Mouse (Mus musculus): ENCODE results near the gene Large2.

Large2 gene

DNA sequence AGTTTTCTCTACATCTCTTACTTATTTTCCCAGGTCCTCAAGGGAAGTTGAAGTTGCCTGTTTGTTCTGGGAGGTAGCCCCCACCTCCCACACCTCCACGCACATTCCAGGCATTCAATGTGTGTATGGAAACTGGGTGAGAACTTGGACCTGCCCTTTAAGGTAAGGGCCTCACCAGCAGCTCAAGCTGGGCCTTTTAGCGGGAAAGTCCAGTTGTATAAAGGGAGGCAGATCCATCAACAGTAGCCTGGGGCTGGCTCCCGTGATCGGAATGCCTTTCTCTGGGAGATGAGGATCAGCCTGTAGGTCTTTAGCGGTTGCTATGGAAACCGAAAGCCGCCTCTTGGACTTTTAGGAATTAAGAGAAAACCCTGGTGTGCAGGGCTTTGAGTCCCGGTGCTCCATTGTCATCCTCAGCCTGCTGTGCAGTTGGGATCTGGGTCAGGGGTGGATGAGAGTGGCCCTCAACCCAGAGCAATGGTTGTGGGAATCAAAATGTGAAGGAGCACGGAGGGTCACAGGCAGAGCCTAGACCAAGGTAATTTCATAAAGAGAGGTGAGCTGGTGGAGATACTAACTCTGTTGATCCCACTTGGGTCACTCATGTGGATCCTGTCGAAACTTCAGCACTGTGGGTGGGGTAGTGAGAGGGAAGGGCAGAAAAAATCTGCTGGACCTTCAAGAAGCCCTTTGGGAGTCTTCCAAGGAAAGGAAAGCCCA, 2.5 kb downstream of the Large2 start:
- DNase-seq (ENCODE audit: low read depth, low spot score) = peak; percentile 66

DNA sequence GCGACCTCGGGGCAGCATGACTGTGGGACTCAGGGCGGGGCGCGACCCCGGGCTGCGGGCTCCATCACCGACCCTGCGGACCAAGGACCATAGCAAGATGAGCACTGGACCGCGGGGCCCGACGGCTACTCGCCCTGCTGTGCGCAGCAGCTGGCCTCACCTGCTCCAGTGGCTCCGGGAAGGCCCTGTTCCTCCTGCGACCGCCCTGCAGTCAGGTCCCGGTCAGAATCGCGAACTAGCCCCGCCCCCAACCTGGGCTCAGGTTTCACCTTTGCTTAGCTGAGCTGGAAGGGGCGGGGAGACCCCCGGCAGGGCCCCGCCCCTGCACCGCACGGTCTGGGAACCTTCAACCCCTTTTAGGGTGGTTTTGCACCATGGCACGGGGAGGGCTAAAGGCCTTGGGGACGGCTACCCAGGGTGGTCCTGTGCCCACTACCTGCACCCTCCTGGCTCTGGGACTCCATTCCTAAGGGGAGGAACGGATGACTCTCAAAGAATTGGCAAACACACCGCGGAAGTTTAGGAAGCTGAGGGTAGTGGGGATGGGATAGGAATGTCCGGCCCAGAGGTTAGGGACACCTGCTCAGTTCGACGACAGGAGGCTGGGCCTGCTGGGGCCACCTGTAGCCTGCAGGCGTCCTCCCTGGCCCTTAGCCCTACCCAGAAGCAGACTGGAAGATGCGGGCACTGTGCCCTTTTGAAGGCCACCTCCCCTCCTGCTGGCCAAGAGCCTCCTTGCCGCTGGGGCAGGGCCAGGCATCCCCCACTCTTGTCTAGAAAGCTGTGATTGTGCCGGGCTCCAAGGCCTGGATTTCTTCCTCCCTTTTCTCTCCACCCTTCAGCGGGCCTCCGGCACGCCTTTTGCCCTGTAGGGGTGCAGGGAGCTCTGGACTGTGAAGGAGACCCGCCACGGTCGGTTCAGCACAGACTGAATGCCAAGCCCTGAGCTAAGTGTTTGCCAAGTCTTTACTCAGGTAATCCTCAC, 3.6 kb downstream of the Large2 start:
- DNase-seq (ENCODE audit: low read depth, low spot score) = peak; percentile 74

DNA sequence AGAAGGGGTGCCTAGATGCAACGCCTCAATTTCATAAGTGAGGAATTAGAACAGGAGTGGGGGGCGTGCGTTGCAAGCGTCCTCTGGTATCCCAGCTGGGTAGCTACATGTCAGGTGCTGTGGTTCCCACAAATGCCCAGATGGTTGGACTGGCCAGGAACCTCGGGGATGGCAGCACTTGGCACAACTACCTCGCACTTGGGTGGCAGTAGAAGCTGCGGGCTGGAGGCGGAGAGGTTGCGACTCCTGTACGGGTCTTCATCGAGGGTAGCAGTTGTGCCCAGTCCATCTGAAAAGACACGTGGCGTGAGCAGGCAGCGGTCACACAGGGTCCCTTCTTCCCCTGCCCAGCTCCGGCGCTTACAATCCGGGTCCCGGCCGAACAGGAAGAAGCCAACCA, 4.3 kb downstream of the Large2 start:
- DNase-seq (ENCODE audit: low read depth, low spot score) = no peak

DNA sequence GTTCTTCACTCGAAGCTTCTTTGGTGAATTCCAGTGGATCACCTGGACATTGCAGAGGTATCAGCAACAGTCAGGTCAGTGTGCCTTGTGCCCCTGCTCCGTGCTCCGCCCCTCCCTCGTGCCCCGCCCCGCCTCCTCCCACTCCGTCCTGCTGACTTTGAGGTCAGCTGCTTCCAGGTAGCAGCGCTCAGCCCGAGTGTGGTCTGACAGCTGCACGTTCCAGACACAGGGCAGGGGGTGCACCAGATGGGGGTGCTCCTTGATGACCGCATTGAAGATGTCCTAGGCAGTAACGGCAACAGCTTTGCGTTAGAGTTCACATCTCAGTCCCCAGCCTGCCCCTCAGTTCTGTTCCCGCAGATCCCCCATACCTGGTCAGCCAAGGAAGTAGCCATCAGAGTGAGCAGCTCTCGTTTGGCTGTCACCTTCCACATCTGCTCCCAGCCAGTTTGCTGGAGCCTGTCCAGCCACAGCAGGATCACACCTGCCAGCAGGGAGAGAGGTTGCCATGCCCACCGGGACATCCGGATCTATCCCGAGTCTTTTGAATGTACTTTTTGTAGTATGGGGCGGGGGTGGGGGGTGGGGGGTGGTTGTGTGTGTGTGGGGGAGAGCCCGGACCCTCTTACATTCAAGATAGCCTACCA, 7.2 kb downstream of the Large2 start:
- no peak for DNase-seq (ENCODE audit: low read depth, low spot score)

DNA sequence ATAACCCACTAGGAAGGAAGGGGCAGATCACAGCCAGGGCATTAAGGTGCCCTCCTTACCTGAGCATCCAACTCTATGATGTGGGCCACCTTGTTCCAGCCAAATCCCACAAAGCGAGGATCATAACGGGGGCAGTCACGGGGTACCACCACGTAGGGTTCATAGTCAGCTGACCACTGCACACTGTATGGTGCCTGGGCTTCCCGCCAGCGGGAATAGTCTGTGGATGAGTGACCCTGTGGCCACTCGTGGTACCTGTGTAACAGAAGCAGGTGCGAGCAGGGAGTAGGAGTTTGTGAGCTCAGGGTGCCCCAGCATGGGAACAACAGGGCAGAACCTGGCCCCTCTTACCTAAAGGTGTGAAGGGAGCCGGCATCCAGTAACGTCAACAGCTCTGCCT, 9.1 kb downstream of the Large2 start:
- DNase-seq (ENCODE audit: low read depth, low spot score) = no peak

DNA sequence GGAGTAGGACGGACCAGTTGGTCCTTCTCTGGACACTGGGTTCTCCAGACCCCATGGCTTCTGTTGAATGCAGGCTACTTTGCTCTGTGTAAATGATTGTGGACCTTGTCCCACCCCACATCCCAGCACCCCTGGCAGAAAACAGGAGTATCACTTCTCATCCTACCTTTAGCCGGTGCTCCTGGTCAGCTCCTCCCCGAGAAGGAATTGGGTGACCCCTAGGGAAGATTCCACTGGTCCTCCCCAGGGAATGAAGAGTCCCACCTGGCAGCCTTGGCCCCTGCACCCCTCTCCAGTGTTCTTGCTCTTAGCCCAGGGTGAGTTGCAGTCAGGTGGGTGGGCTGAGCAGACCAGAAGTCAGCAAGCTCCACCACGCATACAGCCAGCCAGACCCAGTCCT, 10.6 kb downstream of the Large2 start:
- DNase-seq (ENCODE audit: low read depth, low spot score) = no peak

DNA sequence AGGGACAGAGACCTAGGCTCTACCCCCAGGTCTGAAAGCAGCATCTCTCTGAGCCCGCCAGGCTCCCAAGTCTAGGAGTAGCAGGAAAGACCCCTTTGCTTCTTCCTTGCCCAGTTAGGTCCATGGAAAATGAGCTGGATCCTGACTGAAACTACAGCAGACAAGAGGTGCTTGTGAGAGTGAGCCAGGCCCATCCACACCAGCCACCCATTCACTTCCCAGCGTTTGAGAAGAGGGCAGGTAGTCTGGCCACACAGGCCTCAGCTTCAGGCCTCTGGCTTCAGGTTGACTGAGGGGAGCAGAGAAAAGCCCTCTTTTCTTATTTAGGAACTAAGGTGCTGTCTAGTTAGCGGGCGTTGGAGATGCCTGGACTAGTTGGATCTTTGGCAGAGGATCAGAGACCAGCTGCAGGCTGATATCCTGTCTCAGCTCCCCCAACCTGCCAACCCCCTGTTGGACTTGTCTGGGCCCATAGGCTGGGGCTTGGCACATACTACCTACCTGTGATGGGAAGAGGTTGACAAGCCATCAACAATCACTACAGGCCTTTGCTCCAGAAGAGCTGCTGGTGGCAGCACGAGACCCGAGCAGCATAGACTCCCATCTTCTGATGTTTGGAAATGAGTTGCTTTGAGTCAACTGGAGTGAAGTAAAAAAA, 12.0 kb downstream of the Large2 start:
- DNase-seq (ENCODE audit: low read depth, low spot score) = no peak

DNA sequence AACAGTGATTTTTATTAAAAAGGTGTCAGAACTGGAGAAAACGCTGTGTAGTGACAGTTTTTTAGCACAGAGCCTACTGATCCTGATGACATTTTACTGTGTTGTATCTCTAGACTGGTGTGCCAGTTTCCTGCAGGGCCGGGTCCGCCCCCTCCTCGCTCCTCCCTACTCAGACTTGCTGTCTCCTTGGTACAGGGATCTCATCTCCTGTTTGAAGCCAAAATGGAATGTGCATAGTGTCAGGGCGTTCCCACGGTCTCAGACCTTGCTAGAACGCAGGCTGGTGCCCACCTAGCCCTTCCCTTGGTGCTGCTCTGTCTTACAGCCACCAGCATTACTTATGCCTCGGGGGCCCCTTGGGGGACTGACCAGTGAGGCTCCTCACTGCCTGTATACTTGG, 12.9 kb downstream of the Large2 start:
- no peak for DNase-seq (ENCODE audit: low read depth, low spot score)

DNA sequence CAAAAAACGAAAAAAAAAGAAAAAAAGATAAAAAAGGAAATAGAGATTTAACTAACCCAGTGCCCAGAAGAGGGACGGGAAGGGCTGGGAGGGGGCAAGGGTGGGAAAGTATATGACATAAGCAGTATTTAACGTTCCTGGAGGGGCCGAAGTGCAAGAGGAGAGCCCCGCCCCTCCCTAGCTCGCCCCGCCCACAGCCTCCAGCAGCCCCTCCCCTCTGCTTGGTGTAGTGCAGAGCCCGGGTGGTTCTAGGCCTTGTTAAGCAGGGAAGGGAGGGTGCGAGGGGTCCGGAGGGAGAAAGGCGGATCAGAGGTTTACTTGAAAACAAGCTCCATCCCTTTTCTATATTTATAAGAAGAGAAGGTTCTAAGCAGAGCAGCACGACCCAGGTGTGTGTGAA, 13.8 kb downstream of the Large2 start:
- no peak for DNase-seq (ENCODE audit: low read depth, low spot score)

DNA sequence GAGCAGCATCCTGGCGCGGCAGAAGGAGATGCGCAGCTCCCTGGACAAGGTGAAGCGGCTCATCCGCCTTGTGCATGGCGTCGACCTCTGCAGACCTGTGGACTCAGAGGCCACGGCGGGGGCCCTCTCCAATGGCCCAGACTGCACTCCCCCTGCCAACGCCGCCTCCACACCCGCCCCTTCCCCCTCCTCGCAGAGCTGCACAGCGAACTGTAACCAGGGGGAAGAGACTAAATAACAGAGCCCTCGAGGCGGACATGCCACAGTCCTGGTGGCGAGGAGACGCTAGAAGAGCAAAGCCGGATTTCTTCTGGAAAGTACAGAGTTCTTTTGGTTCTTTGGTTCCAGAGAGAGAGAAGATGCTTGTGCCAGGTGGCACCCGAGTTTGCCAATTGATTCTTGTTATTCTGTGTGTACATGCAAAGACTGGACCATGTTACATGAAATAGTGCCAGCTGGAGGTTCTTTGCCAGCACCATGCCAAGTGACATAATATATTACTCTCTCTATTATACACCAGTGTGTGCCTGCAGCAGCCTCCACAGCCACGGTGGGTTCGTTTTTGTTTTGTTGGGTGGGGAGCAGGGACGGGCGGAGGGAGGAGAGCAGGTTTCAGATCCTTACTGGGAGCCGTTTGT, 14.4 kb downstream of the Large2 start:
- no peak for DNase-seq (ENCODE audit: low read depth, low spot score)

DNA sequence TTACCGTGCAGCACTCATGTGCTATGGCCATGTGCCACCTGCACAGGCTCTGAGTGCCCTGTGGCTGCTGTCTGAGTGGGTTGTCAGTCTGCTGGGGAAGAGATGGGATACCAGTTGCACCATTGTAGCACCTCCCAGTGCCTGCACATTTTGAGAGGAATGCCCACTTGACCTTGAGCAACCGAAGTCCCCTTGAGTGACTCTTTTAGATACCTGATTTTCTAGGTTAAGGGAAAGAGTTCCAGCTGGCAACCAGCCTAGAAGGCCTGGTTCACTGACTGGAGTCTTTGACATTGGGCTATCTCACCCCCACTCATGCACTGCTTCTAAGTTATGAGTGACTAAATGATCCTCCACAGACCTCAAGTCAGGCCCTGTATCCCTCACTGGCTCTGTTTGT, 15.4 kb downstream of the Large2 start:
- DNase-seq (ENCODE audit: low read depth, low spot score) = no peak

DNA sequence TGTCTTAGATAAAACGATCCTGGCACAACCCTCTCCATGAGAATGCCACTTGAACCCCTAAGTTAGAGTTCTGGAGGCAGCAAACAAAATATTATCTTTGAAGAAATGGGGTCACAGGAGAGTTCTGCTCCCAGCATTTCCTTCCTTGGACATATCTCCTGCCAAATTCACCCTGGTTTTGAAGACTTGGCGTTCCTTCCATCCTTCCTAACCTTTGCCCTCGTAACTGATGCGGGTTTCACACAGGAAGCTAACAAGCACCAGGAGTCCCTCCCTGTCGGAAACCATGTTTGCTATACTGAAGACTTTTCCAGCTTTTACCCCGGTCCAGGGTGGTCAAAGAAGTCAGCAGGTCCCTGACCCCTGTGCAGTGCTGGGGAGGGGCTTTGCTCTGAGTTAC, 20.4 kb downstream of the Large2 start:
- no peak for DNase-seq (ENCODE audit: low read depth, low spot score)

DNA sequence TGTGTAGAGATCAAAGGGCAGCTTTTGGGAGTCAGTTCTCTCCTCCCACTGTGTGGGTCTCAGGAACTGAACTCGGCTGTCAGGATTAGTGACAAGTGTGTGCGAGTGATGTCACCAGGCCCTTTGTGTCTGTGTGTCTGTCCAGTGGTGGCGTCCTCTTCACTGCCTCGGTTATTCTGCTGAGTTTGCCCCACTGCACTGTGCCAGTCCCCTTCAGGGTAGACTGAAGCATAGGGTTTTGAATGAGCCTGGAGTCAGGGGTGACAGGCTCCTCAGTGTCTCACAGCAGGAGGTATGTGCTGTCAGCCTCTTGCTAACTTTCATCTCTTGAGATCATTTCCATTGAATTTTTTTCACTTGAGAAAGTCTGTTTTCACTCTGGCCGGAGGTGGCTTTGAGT, 21.3 kb downstream of the Large2 start:
- no peak for DNase-seq (ENCODE audit: low read depth, low spot score)

DNA sequence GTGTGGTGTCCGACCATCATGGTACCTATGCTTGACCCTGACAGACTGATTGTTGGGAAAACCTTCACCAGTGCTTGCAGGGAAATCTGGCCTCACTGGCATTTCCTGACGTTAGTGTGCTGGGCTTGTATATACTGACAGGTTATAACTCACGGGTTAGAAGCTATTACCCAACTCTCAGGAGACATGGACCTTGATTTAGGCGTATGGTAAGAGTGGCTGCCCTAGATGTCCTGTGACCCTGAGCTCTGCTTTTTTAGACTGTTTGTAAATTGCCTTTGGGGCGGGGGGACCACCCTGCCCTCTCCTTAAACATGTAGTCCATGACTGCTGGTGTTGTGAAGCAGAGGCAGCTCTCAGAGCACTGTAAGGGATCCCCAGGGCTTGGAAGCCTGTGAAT, 24.0 kb downstream of the Large2 start:
- no peak for DNase-seq (ENCODE audit: low read depth, low spot score)

DNA sequence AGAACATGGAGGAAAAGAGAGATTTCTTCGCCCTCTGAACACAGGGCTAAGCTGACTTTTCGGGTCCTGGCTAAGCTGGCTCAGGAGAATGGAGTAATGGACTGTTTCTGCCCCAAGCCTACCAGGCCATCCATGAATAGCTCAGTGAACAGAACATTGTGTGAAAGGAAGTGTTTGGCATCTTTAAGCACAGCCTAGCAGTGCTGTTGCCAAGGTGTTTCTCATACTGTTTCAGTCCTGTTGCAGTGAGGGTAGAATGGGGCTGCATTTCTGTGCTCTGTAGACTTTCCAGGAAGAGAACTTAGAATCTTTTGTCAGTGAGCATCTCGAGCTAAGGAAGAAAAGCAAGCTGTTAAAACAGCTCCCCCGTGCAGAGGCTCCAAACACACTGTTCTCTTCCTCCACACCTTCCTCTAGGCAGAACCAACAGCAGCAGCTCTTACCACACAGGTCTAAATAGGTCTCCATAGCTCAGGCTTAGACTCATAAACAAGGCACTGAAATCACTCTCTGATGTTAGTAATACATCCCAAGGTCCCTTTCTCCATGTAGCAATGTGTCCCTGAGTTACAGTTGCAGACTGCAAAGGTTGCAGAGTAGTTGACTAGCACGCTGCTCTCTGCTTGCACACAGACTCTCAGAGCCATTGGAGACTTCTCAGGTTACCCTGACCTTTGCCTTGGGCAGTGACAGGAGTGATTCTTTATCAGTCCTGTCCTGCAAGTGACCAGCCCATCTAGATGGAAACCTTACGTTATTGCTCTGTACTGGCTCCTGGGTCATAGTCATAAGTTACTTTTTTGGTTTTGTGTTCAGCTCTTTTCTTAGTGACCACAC, 24.9 kb downstream of the Large2 start:
- DNase-seq (ENCODE audit: low read depth, low spot score) = no peak

DNA sequence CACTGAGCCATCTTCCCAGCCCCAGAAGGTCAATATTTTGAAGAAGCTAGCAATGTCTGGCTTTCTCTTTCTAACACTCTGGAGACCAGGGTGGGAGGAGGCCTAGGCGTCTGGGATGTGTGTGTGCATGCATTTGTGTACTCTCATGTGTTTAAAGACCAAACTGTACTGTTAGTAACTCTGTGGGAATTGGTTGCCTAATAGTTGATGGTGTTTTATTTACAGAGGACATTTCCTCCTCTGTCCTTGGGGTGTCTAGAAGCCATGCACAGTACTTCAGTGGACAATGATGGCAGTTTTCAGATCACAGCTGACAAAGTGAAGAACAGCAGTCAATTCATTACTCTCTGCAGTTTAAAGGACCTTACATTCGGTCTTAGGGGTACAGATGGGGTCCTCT, 27.5 kb downstream of the Large2 start:
- DNase-seq (ENCODE audit: low read depth, low spot score) = no peak

DNA sequence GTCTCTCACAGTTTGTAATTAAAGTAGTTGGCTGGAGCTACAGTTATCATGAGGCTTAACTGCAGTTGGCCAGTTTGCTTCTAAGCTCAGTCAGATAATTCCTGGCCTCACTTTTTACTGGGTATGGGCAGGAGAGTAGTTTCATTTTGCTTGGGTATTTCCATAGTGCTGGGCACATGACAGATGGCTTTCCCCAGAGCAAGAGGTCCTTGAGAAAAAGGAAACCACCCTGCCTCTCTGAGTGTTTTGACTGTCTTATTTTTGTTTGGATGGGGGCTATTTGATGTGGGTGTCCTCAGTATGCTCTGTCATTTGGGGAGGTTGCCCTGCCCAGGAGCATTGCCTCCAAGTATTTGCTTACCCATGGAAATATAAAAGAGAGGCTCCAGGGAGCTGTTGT, 32.3 kb downstream of the Large2 start:
- DNase-seq (ENCODE audit: low read depth, low spot score) = no peak

DNA sequence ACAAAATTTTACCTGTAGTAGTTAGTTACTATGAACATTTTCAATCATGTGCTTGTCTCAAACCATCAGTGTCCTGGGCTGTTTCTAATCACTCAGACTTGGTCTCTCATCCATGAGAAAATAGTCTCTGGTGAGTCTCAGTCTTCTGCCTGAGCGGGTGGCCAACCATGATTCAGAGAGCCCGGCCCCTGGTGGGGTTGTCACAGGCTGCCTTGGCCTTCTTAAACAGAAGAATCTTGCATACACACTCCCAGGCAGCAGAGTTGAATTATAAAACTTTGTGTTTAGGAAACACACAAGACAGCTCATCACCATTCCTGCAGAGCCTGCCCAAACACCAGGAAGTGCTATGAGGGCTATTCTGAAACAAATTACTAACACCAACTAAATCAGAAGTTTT, 42.8 kb downstream of the Large2 start:
- no peak for DNase-seq (ENCODE audit: low read depth, low spot score)

DNA sequence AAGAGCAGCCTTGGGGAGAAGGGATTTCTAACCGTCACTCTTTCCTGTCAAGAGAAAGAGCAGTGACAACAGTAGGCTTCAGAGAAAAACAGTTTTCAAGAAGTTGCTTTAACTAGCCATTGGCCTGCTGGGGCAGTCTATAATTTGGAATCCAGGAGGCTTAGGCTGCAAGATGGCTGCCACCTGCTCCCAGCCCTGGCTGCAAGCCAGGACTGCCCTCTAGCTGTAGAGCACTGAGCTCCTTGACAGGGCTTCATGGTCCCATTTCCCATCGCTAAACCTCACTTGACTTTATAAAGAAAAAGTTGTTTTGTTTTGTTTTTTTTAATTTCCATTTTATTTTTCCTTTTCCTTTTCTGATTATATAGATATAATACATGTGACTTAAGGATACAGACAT, 43.3 kb downstream of the Large2 start:
- DNase-seq (ENCODE audit: low read depth, low spot score) = no peak

DNA sequence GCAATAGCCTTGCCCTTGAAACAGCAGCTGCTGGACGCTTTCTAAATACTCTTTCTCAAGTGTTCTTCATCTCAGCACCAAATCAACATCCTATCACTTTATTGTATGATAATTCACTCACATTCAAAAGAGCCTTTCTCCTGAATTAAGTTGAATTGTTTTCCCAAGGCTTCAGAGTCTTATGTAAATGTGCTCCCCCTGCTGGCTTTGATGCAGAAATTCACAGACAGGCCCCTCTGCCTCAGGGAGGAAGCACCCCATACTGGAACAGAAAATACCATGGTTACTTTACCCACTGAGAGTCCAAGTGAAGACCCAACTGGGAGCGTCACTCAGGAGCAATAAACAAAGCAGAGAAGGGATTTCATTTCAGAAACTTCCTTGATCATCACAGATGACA, 43.8 kb downstream of the Large2 start:
- peak; percentile 45 for DNase-seq (ENCODE audit: low read depth, low spot score)

DNA sequence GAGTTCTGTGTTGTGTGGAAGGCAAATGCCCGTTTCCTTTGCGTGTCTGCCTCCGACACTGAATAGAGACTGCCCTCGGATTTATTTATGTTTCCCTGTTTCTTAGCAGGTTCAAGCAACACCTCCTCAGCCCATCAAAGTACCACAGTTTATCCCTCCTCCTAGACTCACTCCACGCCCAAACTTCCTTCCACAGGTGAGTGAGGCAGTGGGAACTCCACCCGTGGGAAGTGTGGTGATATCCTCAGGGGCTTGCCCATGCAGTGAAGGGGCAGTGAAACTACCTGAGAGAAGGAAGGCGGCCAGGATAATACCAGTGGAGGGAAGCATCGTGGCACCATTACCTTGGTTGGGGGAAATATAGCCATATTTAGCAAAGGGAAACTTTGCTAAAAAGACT, 46.5 kb downstream of the Large2 start:
- no peak for DNase-seq (ENCODE audit: low read depth, low spot score)

All from mesoderm, embryonic 11.5 days (tissue).